Mouse (Mus musculus) cerebellum, adult 9-11 months (tissue): ENCODE data around the gene Eif5a.
"Not testable (repeated sequence)": the region's sequence is repeated elsewhere in the genome, so short reads cannot be mapped to it uniquely, and the experiment has no call there.

Source experiments
- DNase-seq: peaks from one replicate; pipeline ENCODE4 v3.0.0; 2022

The Eif5a gene

DNA sequence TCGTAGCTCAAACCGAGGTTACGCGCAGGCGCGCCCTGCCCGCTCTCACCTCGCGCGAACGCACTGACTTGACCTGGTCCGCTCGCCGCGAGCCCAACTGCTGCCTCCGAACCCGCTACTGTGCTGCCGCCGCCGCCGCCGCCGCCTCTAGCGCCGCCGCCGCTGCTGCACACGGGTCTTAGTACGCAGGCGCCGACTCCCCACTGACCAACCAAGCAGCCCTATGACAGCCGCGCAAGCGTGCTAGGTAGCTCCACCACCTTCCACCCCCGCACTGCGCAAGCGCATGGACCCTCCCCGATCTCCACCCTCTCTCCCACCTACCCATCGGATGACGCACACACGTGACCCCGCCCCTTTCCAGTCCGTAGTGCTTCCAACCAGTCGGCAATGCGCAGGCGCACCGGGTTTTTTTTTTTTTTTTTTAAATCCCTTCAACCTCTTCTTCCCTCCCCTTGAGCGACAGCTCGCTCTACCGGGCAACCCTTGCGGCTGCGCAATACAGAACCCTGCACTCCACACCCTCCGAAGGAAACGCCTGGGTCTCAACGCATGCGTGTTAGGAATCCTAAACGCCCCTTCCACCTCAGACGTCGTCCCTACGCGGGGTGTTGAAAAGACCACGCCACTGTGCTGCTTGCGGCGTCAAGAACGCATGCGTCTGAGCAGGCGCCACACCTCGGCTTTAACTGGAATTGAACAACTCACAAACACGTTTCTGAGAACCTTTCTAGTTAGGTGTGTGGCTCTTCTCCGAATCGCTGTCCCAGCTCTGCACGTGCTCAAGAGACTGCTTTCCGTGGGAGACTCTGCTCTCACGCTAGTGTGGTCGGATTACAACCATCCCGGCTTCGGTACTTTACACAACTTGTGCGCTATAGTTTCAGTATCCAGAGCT, at the start of gene Eif5a:
Eif5a (minus strand) TSS at position 845 of the 898 bp plus-strand sequence.
- peak; percentile 100 for DNase-seq

DNA sequence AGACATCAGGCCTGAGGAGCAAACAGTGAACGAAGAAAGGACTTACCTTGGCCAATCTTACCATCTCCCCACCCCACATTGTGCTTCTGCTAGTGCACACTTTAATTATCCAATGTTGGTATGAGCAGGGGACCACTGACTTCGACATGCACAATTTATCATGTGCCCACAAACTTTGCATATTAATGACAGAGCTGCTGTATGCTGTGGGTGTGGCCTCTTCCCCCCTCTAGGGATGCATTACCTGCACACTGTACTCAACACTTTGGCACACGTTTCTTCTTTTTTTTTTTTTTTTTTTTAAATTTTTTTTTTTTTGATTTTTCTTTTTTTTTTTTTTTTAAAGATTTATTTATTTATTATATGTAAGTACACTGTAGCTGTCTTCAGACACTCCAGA, 49.0 kb upstream of the Eif5a start:
- no peak for DNase-seq

DNA sequence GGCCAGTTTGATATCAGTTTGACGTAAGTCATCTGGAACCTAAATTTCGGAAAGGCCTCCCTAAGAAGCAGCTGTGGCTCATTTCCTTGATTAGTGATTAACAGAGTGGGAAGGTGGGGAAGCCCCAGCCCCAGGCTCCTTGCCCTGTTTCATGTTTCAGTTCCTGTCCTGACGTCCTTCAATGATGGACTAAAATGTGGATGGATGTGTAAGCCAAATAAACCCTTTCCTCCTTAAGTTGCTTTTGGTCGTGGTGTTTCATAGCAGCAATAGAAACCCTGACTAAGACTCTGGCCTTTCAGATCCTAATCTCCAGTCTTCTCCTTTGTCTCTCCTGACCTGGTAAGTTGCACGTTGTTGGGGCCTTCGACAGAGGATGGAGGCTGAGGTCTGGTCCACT, 48.5 kb upstream of the Eif5a start:
- no peak for DNase-seq

DNA sequence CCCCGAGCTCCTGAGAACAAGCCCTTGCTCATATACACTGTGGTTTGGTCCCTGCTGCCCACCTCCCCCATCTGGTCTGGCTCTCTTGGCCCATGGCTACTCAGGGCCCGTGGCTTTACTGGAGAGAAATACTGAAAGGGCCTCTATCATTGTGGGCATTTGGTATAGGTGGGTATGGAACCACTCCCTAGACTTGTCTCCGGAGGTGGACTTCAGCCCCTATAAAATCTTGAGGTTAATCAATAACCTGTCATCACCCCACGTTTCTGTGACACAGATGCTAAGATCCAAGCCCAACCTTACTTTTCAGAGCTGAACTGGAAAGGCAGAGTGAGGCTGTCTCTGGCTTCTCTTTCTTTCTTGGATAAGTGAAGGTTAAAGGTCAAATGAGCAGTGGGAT, 47.0 kb upstream of the Eif5a start:
- DNase-seq: no peak

DNA sequence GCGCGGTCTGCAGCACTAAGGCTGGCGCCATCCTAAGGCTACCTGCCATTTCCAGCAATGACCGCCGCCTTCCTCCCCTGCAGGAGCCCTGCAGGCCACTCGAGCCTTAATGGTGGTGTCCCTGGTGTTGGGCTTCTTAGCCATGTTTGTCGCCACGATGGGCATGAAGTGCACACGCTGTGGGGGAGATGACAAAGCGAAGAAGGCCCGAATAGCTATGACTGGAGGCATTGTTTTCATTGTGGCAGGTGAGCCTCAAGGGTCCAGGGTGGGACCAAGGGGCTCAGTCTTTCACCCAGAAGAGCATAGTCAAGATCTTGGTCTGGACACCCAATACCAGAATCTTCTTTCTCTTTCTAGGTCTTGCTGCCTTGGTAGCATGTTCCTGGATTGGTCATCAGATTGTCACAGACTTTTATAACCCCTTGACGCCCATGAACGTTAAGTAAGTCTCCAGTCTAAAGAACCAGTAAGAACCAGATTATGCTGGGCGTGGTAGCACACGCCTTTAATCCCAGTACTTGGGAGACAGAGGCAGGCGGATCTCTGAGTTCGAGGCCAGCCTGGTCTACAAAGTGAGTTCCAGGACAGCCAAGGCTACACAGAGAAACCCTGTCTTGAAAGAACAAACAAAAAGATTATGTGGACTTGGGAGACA, 45.2 kb upstream of the Eif5a start:
- no peak for DNase-seq

DNA sequence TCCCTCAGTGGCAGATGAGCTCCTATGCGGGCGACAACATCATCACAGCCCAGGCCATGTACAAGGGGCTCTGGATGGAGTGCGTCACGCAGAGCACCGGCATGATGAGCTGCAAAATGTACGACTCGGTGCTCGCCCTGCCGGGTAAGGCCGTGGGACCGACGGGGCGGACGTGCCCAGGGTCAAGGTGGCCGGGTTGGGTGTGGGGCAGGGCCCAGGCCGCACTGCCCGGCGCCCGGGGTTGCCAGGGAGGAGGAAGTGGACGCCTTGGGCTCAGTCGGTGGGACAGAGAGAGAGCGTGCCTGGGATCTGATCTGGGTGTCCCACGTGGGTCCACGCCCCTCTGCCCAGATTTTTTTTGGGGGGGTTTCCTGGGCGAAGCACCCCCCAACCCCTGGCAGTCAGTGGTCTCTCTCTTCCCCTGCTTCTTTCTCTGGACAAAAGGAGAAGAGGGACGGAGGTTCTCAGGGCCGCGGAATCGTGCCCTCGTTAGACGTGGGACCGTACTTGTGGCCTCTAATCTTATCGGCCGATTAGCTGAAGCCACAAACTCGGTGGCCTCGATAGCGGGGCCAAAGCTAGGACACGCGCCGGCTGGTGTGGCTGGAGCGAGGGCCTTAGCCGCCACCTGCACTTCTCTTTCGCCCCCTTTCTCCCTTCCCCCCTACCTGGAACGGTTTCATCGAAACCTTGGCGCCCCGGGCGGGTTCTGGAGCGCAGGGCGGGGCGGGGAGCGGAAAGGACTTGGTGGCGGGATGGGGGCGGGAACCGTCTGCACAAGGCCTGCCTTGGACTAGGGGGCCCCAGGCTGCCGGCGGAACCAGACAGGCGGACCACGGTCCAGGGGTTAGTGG, 44.5 kb upstream of the Eif5a start:
- no peak for DNase-seq

DNA sequence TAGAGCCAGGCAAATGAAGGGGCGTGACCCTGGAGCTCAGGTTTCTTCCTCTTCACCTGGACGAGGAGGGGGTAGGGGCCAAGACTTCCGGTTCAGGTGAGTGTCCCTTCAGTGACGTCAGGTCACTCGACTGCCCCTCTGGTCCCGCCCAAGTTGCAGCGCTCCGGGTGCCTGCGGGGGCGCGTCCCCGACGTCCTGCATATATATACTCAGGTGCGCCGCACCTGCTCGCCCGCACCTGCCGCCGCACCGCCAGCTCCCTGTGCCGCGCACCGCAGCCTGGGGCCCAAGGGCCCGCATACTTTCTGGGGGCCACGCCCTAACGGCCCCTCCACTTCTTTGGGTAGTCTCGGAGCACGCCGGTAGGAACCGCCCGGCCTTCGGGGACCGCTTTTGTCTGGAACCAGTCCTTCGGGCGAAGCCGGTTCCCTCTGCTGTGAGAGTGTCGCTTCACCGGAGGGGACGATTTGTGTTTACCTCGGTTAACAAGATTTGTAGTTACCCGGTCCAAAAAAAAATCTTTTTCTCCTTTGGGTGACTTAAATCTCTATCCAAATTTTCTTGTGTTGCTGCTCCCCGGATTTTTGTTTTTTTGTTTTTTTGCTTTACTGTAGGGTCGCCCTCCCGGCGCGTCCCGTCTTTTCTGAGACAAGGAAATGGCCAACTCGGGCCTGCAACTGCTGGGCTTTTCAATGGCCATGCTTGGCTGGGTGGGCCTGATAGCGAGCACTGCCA, 43.7 kb upstream of the Eif5a start:
- DNase-seq: no peak

DNA sequence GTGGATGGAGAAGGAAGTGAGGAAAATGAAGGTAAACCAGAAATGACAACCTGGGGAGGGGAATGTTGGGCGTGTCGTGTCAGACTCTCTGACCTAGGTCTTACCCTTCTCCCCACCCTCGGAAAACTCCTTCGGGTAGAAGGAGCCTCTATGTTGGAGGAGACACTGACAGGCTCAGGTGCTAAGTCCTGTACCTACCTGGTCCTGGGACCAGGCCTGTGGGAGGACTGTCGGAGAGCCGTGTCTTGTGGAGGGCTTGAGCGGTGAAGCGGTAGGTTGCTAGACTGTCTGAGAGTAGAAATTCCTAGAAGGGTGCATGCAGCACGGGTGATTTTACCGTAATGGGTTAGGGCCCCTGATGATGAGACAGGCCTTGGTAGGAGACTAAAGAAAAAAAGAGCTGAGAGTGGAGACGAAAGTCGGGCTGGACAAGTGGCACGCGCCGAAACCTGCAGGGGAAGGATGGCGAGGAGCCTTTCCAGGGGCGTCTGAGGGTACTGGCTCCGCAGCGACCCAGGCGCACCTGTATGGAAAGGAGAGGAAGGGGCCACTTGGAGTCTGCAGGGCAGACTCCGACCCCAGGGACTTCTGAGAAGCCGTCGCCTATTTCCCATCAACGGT, 43.0 kb upstream of the Eif5a start, which contains the start of gene Cldn7:
Cldn7 (plus strand) TSS at position 130 of the 621 bp plus-strand sequence.
- no peak for DNase-seq

DNA sequence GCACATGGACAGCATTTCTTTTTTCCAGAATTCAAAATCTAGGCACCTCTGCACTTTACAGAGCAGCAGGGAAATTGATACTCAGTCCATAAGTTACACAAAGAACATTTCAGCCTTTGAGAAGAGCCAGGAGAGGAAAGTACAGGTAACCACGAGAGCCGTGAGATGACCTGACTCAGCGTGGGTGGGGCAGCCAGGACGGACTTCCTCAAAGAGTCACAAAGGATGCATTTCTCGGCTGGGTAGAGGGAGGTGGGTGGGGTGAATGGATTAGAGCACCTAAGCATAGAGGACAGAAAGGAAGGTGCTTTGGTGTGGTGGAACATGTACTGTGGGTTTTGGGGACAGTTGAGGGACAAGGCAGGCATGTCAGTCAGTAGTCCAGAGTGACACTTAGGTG, 40.1 kb upstream of the Eif5a start:
- DNase-seq: no peak

DNA sequence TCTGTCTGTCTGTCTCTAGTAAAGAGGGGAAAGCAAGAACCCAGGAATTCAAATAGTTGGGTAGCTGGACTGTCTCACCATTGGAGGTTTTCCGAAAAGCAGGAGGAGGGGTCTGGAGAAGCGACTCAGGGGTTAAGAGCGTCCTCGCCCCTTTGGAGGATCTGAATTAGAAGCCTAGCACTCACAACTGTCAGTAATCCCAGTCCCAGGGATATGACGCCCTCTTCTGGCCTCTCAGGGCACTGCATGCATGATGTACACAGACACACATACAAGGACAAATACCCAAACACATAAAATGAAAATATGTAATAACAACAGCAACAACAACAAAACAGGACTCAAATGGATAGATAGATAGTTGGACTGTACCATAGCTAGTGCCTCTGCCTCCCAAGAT, 38.9 kb upstream of the Eif5a start:
- no peak for DNase-seq

DNA sequence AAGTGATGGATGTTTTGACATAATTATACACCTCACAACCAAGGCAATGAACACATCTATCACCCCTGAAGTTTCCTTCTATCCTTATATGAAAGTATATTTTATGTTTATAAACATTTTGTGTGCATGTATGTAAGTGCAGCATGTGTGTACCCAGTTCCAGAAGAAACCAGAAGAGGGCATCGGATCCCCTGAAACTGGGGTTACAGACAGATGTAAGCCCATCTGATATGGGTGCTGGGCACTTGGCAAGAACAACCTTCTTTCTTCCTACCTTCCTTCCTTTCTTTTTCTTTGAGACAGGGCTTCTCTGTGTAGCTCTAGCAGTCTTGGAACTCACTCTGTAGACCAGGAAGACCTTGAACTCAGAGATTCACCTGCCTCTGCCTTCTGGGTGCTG, 34.5 kb upstream of the Eif5a start:
- no peak for DNase-seq

DNA sequence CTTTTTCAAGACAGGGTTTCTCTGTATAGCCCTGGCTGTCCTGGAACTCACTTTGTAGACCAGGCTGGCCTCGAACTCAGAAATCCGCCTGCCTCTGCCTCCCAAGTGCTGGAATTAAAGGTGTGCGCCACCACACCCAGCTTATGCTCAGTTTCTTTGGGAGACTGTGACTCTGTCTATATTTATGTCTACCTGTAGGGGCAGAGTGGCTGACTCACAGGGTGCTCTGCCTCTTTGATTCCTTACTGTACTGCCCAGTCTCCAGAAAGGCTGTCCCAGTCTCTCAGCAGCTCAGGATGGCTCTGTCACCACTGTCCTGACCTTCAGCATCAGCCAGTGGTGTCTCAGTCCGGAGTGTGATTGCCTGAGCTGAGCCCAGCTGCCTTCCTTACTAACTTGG, 33.9 kb upstream of the Eif5a start:
- not testable (repeated sequence) for DNase-seq

DNA sequence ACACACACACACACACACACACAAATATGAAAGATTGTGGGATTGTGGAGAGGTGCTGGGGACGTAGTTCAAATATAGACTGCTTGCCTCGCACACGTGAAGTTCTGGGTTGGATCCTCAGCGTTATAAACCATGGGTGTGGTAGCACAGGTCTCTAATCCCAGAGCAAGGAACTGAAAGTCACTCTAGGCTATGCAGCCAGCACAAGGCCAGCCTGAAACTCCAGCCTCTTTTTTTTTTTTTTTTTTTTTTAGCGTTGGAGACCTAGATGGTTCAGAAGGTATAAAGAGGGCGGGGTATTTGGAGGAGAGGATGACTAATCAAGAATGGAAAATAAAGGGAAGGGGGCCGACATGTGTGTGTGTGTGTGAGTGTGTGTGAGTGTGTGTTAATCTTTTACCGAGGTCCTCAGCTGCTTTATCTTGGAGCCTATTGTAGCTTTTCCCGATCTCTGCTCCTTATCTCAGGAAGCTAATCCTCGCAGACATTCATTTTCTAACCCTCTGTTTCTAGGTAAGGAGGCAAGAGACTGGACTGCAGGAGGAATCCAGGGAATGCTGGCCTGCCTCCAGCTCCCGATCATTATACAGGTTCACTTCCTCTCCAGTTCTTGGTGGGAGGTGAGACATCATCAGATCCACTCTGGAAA, 31.6 kb upstream of the Eif5a start:
- DNase-seq: no peak

DNA sequence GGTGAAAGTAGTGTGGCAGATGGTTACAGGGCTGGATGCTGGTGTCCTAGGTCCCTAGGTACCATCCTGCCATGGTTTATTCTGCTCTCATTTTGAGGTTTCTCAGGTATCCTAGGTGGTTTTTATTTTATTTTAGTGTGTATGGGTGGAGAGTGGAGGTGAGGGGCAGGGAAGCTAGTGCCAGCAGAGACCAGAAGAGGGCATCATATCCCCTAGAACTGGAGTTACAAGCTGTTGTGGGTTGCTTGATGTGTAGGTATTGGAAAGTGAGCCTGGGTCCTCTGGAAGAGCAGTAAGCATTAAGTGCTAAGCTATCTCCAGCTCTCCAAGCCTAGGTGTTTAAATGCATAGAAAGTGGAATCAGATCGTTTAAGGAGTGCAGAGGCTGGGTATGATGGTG, 30.5 kb upstream of the Eif5a start:
- DNase-seq: no peak

DNA sequence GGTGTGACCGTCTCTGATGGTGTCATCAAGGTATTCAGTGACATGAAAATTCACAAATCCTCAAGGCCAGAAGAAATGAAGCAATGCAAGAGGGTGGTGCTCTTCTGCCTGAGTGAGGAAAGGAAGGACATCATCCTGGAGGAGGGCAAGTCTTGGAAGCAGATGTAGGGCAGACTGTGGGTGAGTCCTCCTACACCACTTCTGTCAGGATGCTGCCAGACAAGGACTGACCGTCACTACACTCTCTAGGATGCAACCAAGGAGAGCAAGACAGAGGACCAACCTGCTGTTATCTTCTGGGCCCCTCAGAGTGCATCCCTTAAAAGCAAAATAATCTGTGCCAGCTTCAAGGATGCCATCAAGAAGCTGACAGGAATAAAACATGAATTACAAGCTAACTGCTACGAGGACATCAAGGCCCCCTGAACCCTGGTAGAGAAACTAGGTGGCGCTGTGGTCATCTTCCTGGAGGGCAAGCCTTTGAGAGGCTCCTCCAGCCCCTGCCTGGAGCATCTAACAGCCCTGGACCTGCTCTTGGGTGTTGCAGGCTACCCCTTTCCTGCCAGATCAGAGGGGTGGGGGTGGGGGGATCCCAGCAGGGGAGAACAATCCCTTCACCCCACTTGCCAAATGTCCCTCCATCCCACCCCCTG, 29.2 kb upstream of the Eif5a start:
- DNase-seq: no peak

DNA sequence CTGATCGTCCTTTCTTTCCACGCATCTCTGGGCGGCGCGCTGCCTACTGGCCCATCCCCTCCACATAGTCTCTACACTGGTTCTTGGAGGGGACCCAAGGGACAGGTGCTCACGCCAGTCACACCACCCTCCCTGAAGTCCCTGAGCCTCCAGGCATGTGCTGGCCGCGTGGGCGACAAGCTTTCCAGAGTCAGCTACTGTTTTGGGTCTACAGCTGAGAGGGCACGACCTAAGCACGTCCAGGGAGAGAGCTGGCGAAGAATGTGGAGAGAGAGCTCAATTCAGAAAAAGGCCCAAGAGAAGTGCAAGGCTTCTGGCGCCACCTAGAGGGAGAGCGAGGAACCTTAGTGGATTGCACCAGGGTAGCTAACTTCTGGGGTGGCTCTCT, 27.0 kb upstream of the Eif5a start:
- DNase-seq: peak; percentile 75

DNA sequence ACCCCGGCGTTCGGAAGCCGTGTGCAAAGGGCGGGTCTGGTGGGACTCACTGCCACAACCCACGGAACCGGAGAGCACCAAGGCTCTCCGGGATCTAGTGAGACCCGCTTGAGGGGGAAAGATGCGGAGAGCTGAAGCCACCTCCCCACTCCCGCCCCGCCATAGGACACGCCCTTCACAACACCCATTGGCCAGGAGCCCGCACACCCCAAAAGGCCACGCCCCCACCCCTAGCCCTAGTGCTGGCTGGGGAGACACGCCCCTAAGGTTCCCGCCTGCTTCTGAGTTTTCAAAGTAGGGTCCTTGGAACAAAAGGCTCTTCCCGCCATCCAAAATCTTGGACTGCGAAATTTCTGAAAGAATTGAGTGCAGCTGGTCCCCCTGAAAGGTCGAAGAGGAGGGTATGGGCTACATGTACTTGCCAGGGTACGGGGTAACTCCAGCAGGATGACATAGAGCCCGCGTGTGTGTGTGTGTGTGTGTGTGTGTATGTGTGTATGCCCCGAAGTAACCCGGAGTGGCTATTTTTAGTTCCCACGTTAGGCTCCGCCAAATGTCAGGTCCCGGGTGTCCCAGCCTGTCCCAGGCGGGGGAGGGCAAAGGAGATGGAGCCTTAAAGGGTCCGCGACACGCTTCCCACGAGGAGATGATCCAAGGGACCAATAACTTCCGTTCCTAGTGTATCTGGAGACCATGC, 26.5 kb upstream of the Eif5a start, which contains the start of gene Slc2a4:
Slc2a4 (minus strand) TSS at position 123 of the 697 bp plus-strand sequence.
- DNase-seq: peak; percentile 58

DNA sequence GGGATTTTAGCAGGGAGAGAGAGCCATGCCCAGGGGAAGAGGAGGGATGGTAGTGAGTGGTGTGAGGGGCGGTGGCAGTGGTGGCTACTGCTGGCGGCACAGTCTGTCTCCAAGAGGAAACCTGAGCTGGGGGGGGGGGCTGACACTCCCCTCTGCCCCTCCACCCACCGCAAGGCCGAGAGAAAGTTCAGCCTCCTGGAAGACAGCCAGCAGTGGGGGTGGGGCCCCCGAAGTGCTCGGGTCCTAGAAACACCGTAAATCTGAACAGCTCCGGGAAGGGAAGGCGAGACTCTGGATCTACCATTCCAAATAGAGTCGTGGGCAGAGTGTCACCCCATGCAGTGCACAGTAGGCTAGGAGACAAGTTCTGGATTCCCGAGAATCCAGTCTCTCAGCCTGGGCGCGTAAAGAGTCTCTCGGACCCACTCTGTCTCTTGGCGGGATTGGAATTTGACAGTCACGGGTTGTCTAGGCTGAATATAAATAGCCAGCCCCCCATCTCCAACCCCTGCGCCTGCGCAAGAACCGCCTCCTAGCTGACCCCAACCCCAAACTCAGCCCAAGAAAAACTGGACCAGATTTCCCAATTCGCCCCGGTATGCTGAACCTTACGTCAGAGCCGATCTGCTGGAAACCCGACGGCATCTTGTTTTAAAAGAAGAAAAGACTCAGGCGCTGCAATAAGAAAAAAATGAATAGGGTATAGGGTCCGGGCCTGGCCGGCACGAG, 25.7 kb upstream of the Eif5a start:
- DNase-seq: no peak
